Comparison of ENCODE assay signal across 8 mouse cellular contexts in the genomic region with DNA sequence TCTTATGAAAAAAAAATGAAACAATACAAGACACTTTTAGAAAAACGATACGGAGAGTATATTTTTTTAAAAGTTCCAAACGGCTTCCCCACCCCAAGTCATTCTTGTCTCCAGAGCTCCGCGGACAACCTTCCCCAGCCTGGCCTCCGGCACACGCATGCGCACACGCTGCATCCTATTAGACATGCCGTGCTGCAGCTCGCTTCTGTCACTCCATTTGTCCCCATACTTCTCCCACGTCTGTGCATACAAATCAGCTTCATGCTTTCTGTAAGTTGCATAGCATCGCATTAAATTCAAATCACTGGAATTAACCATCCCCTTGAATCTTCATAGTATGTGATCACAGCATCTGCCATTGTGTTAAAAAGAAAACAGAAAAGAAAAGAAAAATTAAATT. TPM values are rescaled to one million over a fixed set of nuclear protein-coding genes. Genes with fewer than 3 reads are reported as not detected.
A peak's percentile ranks its signal among the peaks of the same experiment; 100 is the strongest.
DNase-seq lines count a peak whose midpoint lies in the region; ATAC-seq and TF ChIP-seq lines count a peak whose summit lies in the region.

No protein-coding gene starts in this region.

- H3K4me3 ChIP-seq in midbrain, embryonic 15.5 days: no peak overlapping the region
- no peak overlapping the region for H3K4me3 ChIP-seq in thymus, adult 2 months (ENCODE audit: control insufficient read depth, insufficient read depth, low read length)

- peak overlapping the region; percentile 50; the same call in 1 of the 2 replicates for H3K27ac ChIP-seq in midbrain, embryonic 15.5 days
- no peak overlapping the region for H3K27ac ChIP-seq in thymus, adult 2 months (ENCODE audit: control insufficient read depth, insufficient read depth, low read length)

- no peaks in the 10 kb centered on the region for H3K9me3 ChIP-seq in midbrain, embryonic 15.5 days

- no peak for TF ChIP-seq POLR2A in thymus, adult 2 months (IDR thresholded peaks at IDR 0.05; ENCODE audit: control insufficient read depth, extremely low read depth, insufficient read depth, low read length, poor library complexity)

- H3K27me3 ChIP-seq in midbrain, embryonic 15.5 days (replicated peaks): no peaks in the 10 kb centered on the region
- no peaks in the 10 kb centered on the region for H3K27me3 ChIP-seq in thymus, adult 2 months (ENCODE audit: control insufficient read depth, insufficient read depth, low read length)

- peak overlapping the region; percentile 20 for H3K4me2 ChIP-seq in midbrain, embryonic 15.5 days

- H3K4me1 ChIP-seq in midbrain, embryonic 15.5 days: peaks cover 21% of the 10 kb centered on the region
- no peaks in the 10 kb centered on the region for H3K4me1 ChIP-seq in thymus, adult 2 months (replicated peaks; ENCODE audit: control insufficient read depth, insufficient read depth, low read length)

- no peak for TF ChIP-seq CTCF in thymus, adult 2 months (IDR thresholded peaks at IDR 0.05; ENCODE audit: borderline replicate concordance, control insufficient read depth, extremely low read depth, insufficient read depth, low read length, poor library complexity)

- H3K36me3 ChIP-seq in midbrain, embryonic 15.5 days (replicated peaks): no peaks in the 10 kb centered on the region
- no peaks in the 10 kb centered on the region for H3K36me3 ChIP-seq in thymus, adult 2 months (ENCODE audit: control insufficient read depth, insufficient read depth, low read length)

- DNase-seq in frontal cortex, postnatal 25 days (ENCODE audit: low spot score in 2 of 2): no peak
- DNase-seq in cerebellum, adult 9-10 months: peak; percentile 47
- DNase-seq in layer of hippocampus, adult 9-10 months (ENCODE audit: low spot score): peak; percentile 43
- no peak for DNase-seq in yolk sac, embryonic 10.5 days (ENCODE audit: low spot score)
- DNase-seq in testis, postnatal 14 days (ENCODE audit: low spot score): no peak
- no peak for DNase-seq in thymus, adult 2 months

- H3K9ac ChIP-seq in midbrain, embryonic 15.5 days: no peak overlapping the region

- WGBS in midbrain, embryonic 15.5 days: 45% methylated on average over 13 of the region's 13 CpGs
- 92% methylated on average over 13 of the region's 13 CpGs for WGBS in thymus, adult 2 months

- peak; percentile 95 for ATAC-seq in frontal cortex, adult (ENCODE audit: low TSS enrichment)
- ATAC-seq in midbrain, embryonic 15.5 days (replicated peaks): peak; percentile 65; the same call in 1 of the 2 replicates

RNA-seq across cellular contexts. Expression of gene Ccdc42, which starts 3.6 kb away (rescaled TPM):
- 0.17 and 0.27 TPM in 2 replicates for polyA plus RNA-seq in midbrain, embryonic 15.5 days (2015; fragmentation: Nextera tagmentation; extraction: Ambion mirVana)
- not detected in 2 replicates for polyA plus RNA-seq in thymus, adult 2 months (2012; rRNA removed)

RNA-seq across cellular contexts. Expression of gene Mfsd6l, which starts 27.2 kb away (rescaled TPM):
- not detected in 2 replicates for polyA plus RNA-seq in midbrain, embryonic 15.5 days (2015; fragmentation: Nextera tagmentation; extraction: Ambion mirVana)
- 0.24 and 0.65 TPM in 2 replicates for polyA plus RNA-seq in thymus, adult 2 months (2012; rRNA removed)

Comparison
In these comparisons a context has a peak if more than half of its experiments do, and no peak if none do; other contexts are left out.
1. DNase-seq: peak in cerebellum, adult 9-10 months (single experiment) and layer of hippocampus, adult 9-10 months (single experiment); none in frontal cortex, postnatal 25 days (0 of 2), yolk sac, embryonic 10.5 days (single experiment), testis, postnatal 14 days (single experiment) and thymus, adult 2 months (single experiment).